Mouse (Mus musculus): ENCODE results near the gene Cass4. TPM values are rescaled to one million over a fixed set of nuclear protein-coding genes. Genes with fewer than 3 reads are reported as not detected.

The Cass4 gene
- total and polyA plus RNA-seq, 3 experiments: 0.22 to 0.28 TPM; not detected in 1

GRCm38 (mm10) chr2:172440640-172441005 lies 47.0 kb downstream of the Cass4 start:
- DNase-seq: no peak

DNA sequence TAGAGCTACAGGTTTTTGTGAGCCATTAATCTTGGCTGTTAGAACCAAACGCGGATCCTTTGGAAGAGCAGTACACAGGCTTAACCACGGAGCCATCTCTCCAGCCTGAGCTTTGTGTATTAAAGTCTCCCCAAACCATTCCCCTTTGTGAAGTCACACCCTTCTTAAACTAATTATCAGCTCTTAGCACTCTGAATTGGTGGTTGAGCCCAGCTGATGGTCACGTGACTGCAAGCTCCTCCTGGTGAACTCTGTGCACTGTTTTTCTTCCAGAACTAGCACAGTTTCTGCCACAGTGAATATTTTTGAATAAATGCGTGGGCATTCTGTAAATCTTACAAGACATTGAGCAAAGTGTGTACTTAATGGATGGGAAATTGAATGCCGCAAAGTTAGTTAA lies 47.6 kb downstream of the Cass4 start:
- no peak for DNase-seq

DNA sequence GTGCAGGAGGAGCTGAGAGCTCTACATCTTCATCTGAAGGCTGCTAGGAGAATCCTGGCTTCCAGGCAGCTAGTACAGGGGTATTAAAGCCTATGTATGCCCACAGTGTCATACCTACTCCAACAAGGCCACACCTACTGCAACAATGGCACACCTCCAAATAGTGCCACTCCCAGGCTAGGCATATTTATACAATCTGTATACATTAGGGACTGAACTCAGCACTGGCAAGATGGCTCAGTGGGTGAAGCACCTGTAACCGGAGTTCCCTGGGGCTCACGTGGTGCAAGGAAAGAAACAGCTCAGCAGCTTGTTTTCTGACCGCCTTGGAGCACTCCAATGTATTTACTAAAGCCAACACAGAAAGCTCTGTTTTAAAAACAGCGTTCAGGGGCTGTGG lies 52.0 kb downstream of the Cass4 start:
- no peak for DNase-seq

DNA sequence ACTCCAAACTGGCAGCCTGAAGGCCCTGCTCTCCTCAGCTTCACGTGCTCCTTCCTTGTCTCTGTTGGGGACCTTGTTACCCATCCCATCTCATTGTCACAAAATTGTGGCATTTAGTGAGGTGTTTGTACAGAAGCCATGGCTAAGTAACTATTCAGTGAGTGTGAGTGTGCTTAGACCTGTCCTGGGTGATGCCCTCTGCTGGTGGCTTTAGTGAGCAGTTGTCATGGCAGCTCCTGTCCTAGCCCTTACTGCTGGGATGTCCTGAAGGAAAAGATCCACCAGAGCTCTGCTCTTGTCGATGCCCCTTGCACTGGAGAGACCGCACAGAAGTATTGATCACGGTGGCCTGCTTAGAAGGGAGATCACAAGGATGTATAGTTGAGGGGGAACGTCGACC lies 53.7 kb downstream of the Cass4 start:
- no peak for DNase-seq

DNA sequence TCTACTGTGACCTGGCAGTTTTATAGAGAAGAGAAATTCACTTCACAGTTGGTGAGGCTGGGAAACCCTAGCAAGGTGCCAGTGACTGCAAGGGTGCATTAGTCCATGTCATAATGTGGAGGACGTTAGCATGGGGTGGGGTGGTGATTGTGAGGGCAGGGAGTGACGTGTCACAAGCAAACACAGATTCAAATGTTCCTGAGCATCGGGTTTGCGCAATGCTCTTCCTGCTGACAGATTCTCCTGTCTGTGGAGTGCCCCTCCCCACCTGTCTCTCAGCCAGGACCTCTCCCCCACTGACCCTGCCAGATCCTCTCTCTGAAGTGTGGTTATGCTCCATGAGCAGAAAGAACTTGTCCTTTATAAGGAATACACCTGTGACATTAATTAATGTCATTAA lies 54.7 kb downstream of the Cass4 start:
- DNase-seq: peak; percentile 28

GRCm38 (mm10) chr2:172450640-172451039 lies 57.0 kb downstream of the Cass4 start:
- DNase-seq: no peak

- no peak for DNase-seq
These were observed 58.4 kb downstream of the Cass4 start for GRCm38 (mm10) chr2:172452031-172452430.

GRCm38 (mm10) chr2:172452458-172452857 lies 58.9 kb downstream of the Cass4 start:
- no peak for DNase-seq

DNA sequence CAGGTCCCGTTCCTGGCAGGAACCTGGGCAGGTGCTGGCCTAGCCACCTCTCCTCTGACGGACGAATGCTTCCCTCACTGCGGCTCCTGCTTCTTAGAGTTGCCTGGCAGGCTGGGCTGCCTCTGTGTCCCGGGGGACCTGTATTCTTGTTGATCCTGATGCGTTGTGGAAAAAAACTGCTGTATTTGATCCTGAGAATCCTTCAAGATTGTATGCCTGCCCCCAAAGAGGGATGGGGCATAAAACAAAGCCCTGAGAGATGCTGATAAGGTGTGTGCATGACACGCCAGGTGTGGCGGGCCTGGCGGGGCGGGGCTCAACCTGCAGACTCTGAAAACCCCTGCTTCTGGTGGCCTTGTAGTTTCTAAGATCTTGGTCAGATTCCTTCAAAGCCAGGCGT lies 64.9 kb downstream of the Cass4 start, which contains the start of gene Gcnt7:
Gcnt7 (minus strand) TSS at position 101 of the 400 bp plus-strand sequence.
- no peak for DNase-seq

- peak; percentile 36 for DNase-seq
These were observed 67.1 kb downstream of the Cass4 start for GRCm38 (mm10) chr2:172460647-172461046.

- no peak for DNase-seq
These were observed 69.2 kb downstream of the Cass4 start for GRCm38 (mm10) chr2:172462813-172463212.

DNA sequence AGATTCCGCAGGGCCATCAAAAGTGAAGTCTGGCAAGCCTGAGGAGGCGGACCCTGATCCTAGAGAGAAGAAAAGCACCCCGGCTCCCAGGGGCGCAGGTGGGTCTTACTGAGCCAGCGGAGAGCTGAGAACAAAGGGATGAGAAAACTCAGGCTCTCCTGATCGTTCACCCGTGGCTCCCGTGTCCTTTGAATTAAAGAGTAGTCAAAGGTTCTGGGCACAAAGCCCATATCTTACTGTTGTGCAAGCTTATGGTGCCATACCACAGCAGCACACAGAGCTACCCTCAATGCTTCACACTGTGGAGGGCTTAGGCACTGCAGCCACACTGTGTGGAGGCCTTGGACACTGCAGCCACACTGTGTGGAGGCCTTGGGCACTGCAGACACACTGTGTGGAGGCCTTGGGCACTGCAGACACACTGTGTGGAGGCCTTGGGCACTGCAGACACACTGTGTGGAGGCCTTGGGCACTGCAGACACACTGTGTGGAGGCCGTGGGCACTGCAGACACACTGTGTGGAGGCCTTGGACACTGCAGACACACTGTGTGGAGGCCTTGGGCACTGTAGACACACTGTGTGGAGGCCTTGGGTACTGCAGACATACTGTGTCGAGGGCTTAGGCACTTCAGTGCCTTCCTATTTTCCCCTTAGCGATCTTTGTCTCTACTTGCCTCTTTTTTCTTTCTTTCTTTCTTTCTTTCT lies 73.0 kb downstream of the Cass4 start:
- peak; percentile 74 for DNase-seq

DNA sequence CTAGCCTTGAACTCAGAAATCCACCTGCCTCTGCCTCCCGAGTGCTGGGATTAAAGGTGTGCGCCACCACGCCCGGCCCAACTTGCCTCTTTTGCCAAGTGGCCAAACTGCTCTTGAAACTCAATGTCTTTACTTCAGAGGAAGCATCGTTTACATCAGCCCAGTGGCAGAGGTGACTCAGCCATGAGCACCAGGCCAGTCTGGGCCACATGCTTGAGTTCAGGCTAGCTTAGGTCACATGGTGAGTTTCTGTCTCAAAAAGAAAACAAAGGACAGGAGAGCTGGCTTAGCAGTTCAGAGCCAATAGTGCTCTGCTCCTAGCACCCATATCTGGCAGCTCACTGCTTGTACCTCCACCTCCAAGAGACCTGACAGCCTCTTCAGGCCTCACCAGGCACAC lies 73.6 kb downstream of the Cass4 start:
- DNase-seq: peak; percentile 74

DNA sequence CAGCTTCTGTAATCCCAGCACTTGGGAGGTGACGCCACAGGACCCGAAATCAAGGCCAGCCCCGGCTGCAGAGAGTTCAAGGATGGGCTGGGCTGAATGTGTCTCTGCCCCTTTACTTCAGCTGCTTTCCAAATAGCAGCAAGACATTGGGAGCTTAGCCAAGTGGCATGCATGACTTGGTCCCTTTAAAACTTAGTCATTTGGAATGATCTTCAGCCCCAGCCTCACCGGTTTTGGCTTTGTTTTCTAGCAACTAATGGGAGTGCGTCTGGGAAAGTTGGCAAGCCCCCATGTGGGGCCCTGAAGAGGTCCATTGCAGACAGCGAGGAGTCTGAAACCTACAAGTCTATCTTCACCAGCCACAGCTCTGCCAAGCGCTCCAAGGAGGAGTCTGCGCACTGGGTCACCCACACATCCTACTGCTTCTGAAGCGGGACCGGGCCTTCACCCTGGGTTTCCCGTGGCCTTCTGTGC lies 74.8 kb downstream of the Cass4 start:
- peak; percentile 90 for DNase-seq

GRCm38 (mm10) chr2:172472318-172472717 lies 78.7 kb downstream of the Cass4 start, which contains the start of gene Fam209:
Gene Fam209 (plus strand): TSS chr2:172472520.
- no peak for DNase-seq

GRCm38 (mm10) chr2:172473591-172473990 lies 80.0 kb downstream of the Cass4 start:
- no peak for DNase-seq

DNA sequence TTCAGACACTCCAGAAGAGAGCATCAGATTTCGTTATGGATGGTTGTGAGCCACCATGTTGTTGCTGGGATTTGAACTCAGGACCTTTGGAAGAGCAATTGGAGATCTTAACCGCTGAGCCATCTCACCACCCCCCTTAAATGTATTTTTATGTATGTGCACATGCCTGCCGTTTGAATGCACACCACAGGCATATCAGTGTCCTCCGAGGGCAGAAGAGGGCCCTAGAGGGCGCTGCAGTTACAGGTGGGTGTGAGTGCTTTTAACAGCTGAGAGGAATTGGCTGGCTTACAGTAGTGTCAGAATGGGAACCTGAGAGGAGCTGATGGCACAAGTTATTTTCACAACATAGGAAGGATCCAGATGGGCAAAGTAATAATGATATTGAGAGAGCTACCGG lies 81.4 kb downstream of the Cass4 start:
- DNase-seq: peak; percentile 27

DNA sequence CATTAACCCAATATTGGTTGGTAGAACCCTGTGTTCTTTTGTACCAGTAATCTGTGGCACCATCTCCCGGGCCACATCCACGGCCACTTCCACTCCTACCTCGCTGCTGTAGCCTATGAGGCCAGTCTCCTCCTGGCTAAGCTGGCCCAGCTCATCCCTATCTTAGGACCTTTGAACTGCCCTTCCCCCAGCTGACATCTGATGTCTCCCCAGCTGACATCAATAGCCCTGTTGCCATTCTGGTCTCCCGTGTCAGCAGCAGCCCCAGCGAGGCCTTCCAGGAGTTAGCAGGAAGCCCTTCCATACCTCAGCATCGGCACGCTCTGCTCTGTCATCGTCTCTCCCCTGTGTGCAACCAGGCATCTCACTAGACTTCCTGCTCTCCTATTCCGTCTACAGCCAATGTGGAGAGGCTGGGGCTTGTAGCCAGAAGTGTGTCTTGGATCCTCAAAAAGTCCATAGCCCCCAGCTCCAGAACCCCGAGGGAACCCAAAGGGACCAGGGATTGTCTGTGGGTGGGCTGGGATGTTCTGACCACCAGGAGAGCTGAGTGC lies 83.2 kb downstream of the Cass4 start:
- DNase-seq: no peak

DNA sequence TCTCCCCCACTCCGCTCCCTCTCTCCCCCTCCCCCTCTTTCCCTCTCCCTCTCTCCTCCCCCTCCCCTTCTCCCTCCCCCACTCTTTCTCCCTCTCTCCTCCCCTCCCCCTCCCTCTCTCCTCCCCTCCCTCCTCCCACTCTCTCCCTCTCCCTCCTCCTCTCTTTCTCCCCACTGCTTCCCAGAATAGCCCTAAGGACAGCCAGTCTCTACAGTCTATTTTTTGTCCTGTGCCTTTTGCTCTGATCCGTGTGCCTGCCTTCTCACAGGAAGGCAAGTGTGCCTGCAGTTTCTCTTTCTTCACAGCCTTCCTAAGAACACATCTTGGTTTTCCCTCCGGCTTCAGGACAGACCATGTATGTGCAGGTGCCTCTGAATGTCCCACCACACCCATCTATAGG lies 83.8 kb downstream of the Cass4 start:
- no peak for DNase-seq

DNA sequence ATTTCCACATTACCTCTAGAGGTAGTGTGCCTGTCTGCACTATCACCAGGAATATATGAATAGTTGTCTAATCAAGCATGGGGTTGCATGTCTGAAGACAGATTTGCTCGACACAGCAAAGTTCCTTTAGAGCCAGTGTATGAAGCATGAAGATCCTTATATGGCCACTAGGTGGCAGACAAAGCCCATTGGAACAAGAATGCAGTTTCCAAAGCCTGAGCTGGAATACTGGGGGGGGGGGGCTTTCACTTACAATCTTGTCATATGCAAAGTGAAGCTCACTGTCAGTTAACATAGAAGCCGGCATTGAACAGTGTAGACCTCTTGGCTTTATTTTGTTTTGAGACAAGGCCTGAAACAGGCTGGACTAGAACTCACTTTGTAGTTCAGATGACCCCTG lies 84.3 kb downstream of the Cass4 start:
- DNase-seq: peak; percentile 34

- no peak for DNase-seq
These were observed 86.7 kb downstream of the Cass4 start for GRCm38 (mm10) chr2:172480296-172480695.

GRCm38 (mm10) chr2:172481654-172482385 lies 88.2 kb downstream of the Cass4 start:
- DNase-seq: no peak

All from adrenal gland, adult 2 months (tissue).